ENCODE assay signal across 11 mouse cellular contexts in genomic region chr13:52850024-52850723, GRCm38 (mm10).
A peak's percentile ranks its signal among the peaks of the same experiment; 100 is the strongest.
DNase-seq lines count a peak whose midpoint lies in the region; ATAC-seq and TF ChIP-seq lines count a peak whose summit lies in the region.
"Had no signal": no experiment of that assay in that cellular context is flagged by ENCODE, and none has a peak within 500 bp of the region (broad histone marks: within the 10 kb centered on the region; RNA-seq: fewer than 3 reads in every experiment).

No protein-coding gene starts in this region.

- H3K4me2 ChIP-seq in forebrain, embryonic 12.5 days = no peak overlapping the region
- H3K4me2 ChIP-seq: embryonic facial prominence, embryonic 15.5 days had no signal

- H3K4me1 ChIP-seq in forebrain, embryonic 10.5 days = peaks cover 27% of the 10 kb centered on the region
- H3K4me1 ChIP-seq in forebrain, embryonic 12.5 days = peaks cover 5% of the 10 kb centered on the region
- no peaks in the 10 kb centered on the region; the same call in none of the 2 replicates for H3K4me1 ChIP-seq in liver, adult 2 months (ENCODE audit: control insufficient read depth, insufficient read depth, low read length)

- peak overlapping the region; percentile 60; the same call in 1 of the 2 replicates for H3K27ac ChIP-seq in forebrain, embryonic 10.5 days
- H3K27ac ChIP-seq in forebrain, embryonic 12.5 days = no peak overlapping the region
- no peak overlapping the region for H3K27ac ChIP-seq in liver, adult 2 months (replicated peaks; ENCODE audit: insufficient read depth, low read depth, low read length)
- H3K27ac ChIP-seq: embryonic facial prominence, embryonic 15.5 days had no signal

- WGBS in forebrain, embryonic 10.5 days = 88% methylated on average over 15 of the region's 15 CpGs
- 86% methylated on average over 15 of the region's 15 CpGs for WGBS in forebrain, embryonic 12.5 days
- WGBS in liver, adult 2 months = 55% methylated on average over 15 of the region's 15 CpGs
- WGBS in large intestine, adult 2 months = 36% methylated on average over 15 of the region's 15 CpGs

- DNase-seq in forebrain, embryonic 10.5 days (ENCODE audit: extremely low spot score, low spot score) = no peak
- DNase-seq in liver, adult 2 months (ENCODE audit: extremely low read depth, low read depth, low spot score) = peak; percentile 25
- DNase-seq in liver (no peak), ES-CJ7 (ENCODE audit: low read depth, low spot score) (peak; percentile 20)
- peak; percentile 47 for DNase-seq in large intestine, adult 2 months (ENCODE audit: low read depth, low spot score)
- DNase-seq in layer of hippocampus, postnatal 10 days (ENCODE audit: low spot score in 2 of 2) = no peak
- DNase-seq in frontal cortex, postnatal 10 days (ENCODE audit: low spot score in 2 of 2) = no peak
- DNase-seq: B cell, adult 2 months; heart, adult 18-20 months had no signal

- peak; percentile 90 for TF ChIP-seq CTCF in liver, adult 2 months (IDR thresholded peaks at IDR 0.05; ENCODE audit: low read depth, low read length)

- H3K79me2 ChIP-seq in liver, adult 2 months (ENCODE audit: control insufficient read depth, insufficient read depth, low read length) = peaks cover 7% of the 10 kb centered on the region; the same call in 1 of the 2 replicates

- no peak for ATAC-seq in forebrain, embryonic 12.5 days (ENCODE audit: low FRiP score)

- TF ChIP-seq POLR2A in liver, adult 2 months (IDR thresholded peaks at IDR 0.05; ENCODE audit: extremely low read depth, insufficient read depth, low read length) = no peak

- no peaks in the 10 kb centered on the region for H3K27me3 ChIP-seq in forebrain, embryonic 10.5 days (ENCODE audit: poor library complexity, severe bottlenecking)
- no peaks in the 10 kb centered on the region for H3K27me3 ChIP-seq in forebrain, embryonic 12.5 days
- H3K27me3 ChIP-seq in liver, adult 2 months (ENCODE audit: control insufficient read depth, insufficient read depth, low read length) = no peaks in the 10 kb centered on the region
- H3K27me3 ChIP-seq: embryonic facial prominence, embryonic 15.5 days had no signal

- H3K9me3 ChIP-seq in forebrain, embryonic 10.5 days = no peaks in the 10 kb centered on the region
- H3K9me3 ChIP-seq in forebrain, embryonic 12.5 days = no peaks in the 10 kb centered on the region
- H3K9me3 ChIP-seq: embryonic facial prominence, embryonic 15.5 days had no signal

- H3K36me3 ChIP-seq in forebrain, embryonic 10.5 days (replicated peaks) = no peaks in the 10 kb centered on the region
- no peaks in the 10 kb centered on the region for H3K36me3 ChIP-seq in forebrain, embryonic 12.5 days (replicated peaks)
- no peaks in the 10 kb centered on the region for H3K36me3 ChIP-seq in liver, adult 2 months (ENCODE audit: control insufficient read depth, insufficient read depth, low read length)
- H3K36me3 ChIP-seq: embryonic facial prominence, embryonic 15.5 days had no signal

- no peak overlapping the region for H3K4me3 ChIP-seq in forebrain, embryonic 10.5 days
- H3K4me3 ChIP-seq in forebrain, embryonic 12.5 days (replicated peaks) = no peak overlapping the region
- H3K4me3 ChIP-seq in liver, adult 2 months (ENCODE audit: insufficient read depth, low read depth, low read length) = no peak overlapping the region
- H3K4me3 ChIP-seq: embryonic facial prominence, embryonic 15.5 days had no signal

- H3K9ac ChIP-seq in forebrain, embryonic 12.5 days = no peak overlapping the region
- H3K9ac ChIP-seq in liver, adult 2 months (ENCODE audit: low read depth, low read length) = no peak overlapping the region
- H3K9ac ChIP-seq: embryonic facial prominence, embryonic 15.5 days had no signal

Comparison
In these comparisons a context has a peak if more than half of its experiments do, and no peak if none do; other contexts are left out.
1. DNase-seq: peak in liver, adult 2 months (single experiment), ES-CJ7 (single experiment) and large intestine, adult 2 months (single experiment); none in forebrain, embryonic 10.5 days (single experiment), liver (single experiment), layer of hippocampus, postnatal 10 days (0 of 2) and frontal cortex, postnatal 10 days (0 of 2).